Mouse (Mus musculus) ES-E14 (cell line): ENCODE results near the gene Arid5b. TPM values are rescaled to one million over a fixed set of nuclear protein-coding genes. Genes with fewer than 3 reads are reported as not detected.

Source experiments
- DNase-seq: peaks from one replicate; pipeline ENCODE4 v3.0.0-alpha.2; 2013; ENCODE audit warnings: low read depth, low spot score
- H3K27ac ChIP-seq: 2 replicates; pipeline ENCODE4 v1.5.1; 2012; ENCODE audit warnings: low read depth, mild to moderate bottlenecking, low read length, moderate library complexity, mixed read lengths; ENCODE audit not compliant: poor library complexity, insufficient read depth, severe bottlenecking
- H3K36me3 ChIP-seq: 2 replicates; pipeline ENCODE4 v1.6.1; 2012; ENCODE audit warnings: mild to moderate bottlenecking, low read length, moderate library complexity, mixed read lengths; ENCODE audit not compliant: control insufficient read depth, poor library complexity, insufficient read depth, severe bottlenecking
- H3K4me1 ChIP-seq, 2 experiments: fragments of 150-350 bp in 1 of 2; sonication (generic) in 1 of 2; 2 replicates each; pipeline ENCODE4 v1.6.1; 2012; ENCODE audit warnings: low read length in 2 of 2, mild to moderate bottlenecking in 1 of 2, mixed read lengths in 1 of 2; ENCODE audit not compliant: control insufficient read depth in 2 of 2, insufficient read depth in 2 of 2, poor library complexity in 1 of 2
- H3K4me3 ChIP-seq, 2 experiments: fragments of 150-350 bp in 1 of 2; sonication (generic) in 1 of 2; 2 replicates each; pipeline ENCODE4 v1.5.1; 2012; ENCODE audit warnings: low read length in 2 of 2, low read depth in 1 of 2, mild to moderate bottlenecking in 1 of 2, mixed read lengths in 1 of 2; ENCODE audit not compliant: insufficient read depth in 1 of 2, poor library complexity in 1 of 2, severe bottlenecking in 1 of 2
- H3K9ac ChIP-seq: 2 replicates; pipeline ENCODE4 v1.6.1; 2012; ENCODE audit warnings: low read depth, mild to moderate bottlenecking, low read length, mixed read lengths; ENCODE audit not compliant: poor library complexity, insufficient read depth, severe bottlenecking
- H3K9me3 ChIP-seq: fragments of 150-350 bp; sonication (generic); 2 replicates; pipeline ENCODE4 v1.6.1; 2012; ENCODE audit warnings: low read depth, mild to moderate bottlenecking, low read length; ENCODE audit not compliant: control insufficient read depth, insufficient read depth
- CHD2 ChIP-seq: IDR thresholded peaks from 2 replicates; pipeline ENCODE4 v1.6.1; 2014; ENCODE audit warnings: mild to moderate bottlenecking, low read depth, low read length, inconsistent platforms
- HCFC1 ChIP-seq: IDR thresholded peaks from 2 replicates; pipeline ENCODE4 v1.6.1; 2012; ENCODE audit warnings: low read length, inconsistent platforms, borderline replicate concordance; ENCODE audit not compliant: insufficient read depth
- MAFK ChIP-seq: IDR thresholded peaks from 2 replicates; pipeline ENCODE4 v1.6.1; 2014; ENCODE audit warnings: mild to moderate bottlenecking, low read depth, low read length, inconsistent platforms; ENCODE audit not compliant: insufficient read depth
- ZC3H11A ChIP-seq: IDR thresholded peaks from 2 replicates; pipeline ENCODE4 v1.6.1; 2012; ENCODE audit warnings: low read depth, mild to moderate bottlenecking, inconsistent platforms, low read length, borderline replicate concordance
- ZNF384 ChIP-seq: IDR thresholded peaks from 2 replicates; pipeline ENCODE4 v1.6.1; 2012; ENCODE audit warnings: low read depth, low read length, inconsistent platforms
- in situ Hi-C, 2 experiments: fragments of 600-800 bp; cut with MboI; formaldehyde crosslinking; loops; one replicate each; pipeline ENCODE4 v1.15.1; 2025; ENCODE audit warnings: low sequenced_read_pairs in 2 of 2, inconsistent platforms in 1 of 2; ENCODE audit not compliant: unreplicated experiment in 2 of 2
- total RNA-seq: library from RNA; depleted of rRNA; stranded (reverse); fragments of 300-350 nt; gene quantifications from 2 replicates; pipeline ENCODE4 v1.2.3, GENCODE M21; 2012

The Arid5b gene
- total RNA-seq, 1 experiment = 26.2 TPM

DNA sequence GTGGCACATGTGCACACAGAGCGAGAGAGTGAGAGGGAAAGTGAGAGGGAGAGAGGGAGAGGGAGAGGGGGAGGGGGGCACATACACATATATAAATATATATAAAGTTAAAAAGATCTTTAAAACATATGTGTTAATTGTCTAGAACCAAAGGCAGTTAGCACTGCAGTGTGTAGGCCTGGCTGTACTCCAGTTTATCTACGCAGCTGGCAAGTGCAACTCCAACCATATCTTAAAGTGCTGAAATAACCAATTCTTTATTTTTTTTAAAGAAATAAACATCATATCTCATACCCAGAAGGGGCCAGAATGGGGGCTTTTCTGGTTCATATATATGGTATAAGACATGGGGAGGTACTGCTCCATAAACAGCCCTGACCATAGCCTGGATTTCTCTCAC, 114.4 kb downstream of the Arid5b start:
- no peak overlapping the region for H3K27ac ChIP-seq
- no peaks in the 10 kb centered on the region for H3K9me3 ChIP-seq
- in situ Hi-C loops = no loop called here
- no peak overlapping the region for H3K9ac ChIP-seq
- no peak for DNase-seq
- no peak overlapping the region for H3K4me3 ChIP-seq
- no peaks in the 10 kb centered on the region for H3K4me1 ChIP-seq
- TF ChIP-seq ZNF384 = no peak
- no peaks in the 10 kb centered on the region for H3K36me3 ChIP-seq

DNA sequence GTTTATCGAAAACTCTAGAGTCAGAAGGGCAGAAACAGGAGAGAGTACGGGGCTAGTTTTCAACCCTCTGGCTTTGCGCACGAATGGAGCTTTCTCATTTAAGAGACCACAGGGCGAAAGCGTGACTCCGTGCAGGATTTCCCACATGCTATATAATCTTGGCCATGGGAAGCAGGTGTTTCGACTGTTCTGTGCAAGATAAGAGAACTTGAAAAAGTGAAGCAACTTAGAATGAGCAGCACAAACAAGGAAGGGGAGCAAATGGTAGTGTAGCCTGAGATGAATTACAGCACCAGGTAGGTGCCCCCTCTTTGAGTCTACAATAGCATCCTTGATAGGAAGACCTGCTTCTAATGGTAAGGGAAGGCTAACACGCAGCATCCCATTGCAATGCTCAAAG, 118.8 kb downstream of the Arid5b start:
- H3K9ac ChIP-seq = no peak overlapping the region
- H3K36me3 ChIP-seq = no peaks in the 10 kb centered on the region
- no peak for TF ChIP-seq ZC3H11A
- no peak for TF ChIP-seq HCFC1
- TF ChIP-seq CHD2 = no peak
- no peak for TF ChIP-seq ZNF384
- TF ChIP-seq MAFK = no peak
- in situ Hi-C loops = loop anchor here in 1 of 2 experiments (10.0 kb wide), 1 partner anchor 105 kb away; no protein-coding TSS in a partner anchor
- DNase-seq = no peak
- H3K4me3 ChIP-seq = no peak overlapping the region
- H3K4me1 ChIP-seq = peaks cover 5 to 7% of the 10 kb centered on the region in 2 experiments; a peak in 3 of 4 replicates
- H3K9me3 ChIP-seq = no peaks in the 10 kb centered on the region
- H3K27ac ChIP-seq = no peak overlapping the region

DNA sequence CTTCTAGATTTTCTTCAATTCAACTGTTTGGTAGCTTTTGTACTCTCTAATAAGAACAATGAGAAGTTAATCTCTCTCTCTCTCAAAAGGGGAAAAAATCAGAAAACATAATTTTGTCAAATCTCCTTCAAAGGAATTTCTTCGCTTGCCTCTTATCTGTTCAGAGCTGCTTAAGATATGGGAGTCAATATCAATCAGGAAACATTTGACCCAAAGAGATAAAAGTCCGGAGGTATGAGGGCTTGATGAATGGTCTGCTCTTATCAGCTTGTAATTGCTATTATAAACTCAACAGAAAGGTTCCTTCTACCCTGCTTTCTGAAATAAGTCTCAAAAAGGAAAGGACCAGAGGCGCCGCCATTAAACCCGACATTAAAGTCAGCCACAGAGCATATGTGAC, 120.0 kb downstream of the Arid5b start:
- no peak for DNase-seq
- Histone ChIP-seq H3K4me1 (peaks cover 5 to 7% of the 10 kb centered on the region in 2 experiments; a peak in 3 of 4 replicates), H3K27ac (no peak overlapping the region), H3K36me3 (no peaks in the 10 kb centered on the region), H3K9me3 (no peaks in the 10 kb centered on the region), H3K4me3 (no peak overlapping the region), H3K9ac (no peak overlapping the region)
- in situ Hi-C loops = loop anchor here in 1 of 2 experiments (10.0 kb wide), 1 partner anchor 104 kb away; no protein-coding TSS in a partner anchor
- TF ChIP-seq MAFK (no peak), HCFC1 (no peak), ZNF384 (no peak), ZC3H11A (no peak)

DNA sequence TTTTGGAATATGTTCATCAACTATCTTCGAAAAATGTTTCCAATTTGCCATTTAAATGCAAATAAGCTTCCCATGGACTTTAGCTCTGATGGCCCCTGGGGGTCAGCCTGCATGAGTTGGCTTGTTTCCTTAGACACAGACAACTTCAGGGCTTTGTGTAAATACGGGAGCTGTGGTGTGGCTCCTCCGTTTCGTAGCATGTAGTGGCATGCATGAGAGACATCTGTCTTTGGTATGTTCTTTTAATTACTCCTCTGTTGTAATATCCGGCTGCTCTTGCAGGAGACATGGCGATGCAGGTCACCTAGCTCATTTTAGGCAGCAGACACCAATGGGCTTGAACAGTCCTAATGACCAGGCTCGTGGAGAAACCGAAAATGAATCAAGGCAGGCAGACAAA, 121.0 kb downstream of the Arid5b start:
- no peak for DNase-seq
- in situ Hi-C loops = loop anchor here in 1 of 2 experiments (10.0 kb wide), 1 partner anchor 103 kb away; no protein-coding TSS in a partner anchor
- Histone ChIP-seq H3K27ac (no peak overlapping the region), H3K9ac (no peak overlapping the region), H3K9me3 (no peaks in the 10 kb centered on the region), H3K36me3 (no peaks in the 10 kb centered on the region), H3K4me3 (no peak overlapping the region), H3K4me1 (peaks cover 5 to 7% of the 10 kb centered on the region in 2 experiments; a peak in 3 of 4 replicates)
- TF ChIP-seq ZNF384 = no peak
- no peak for TF ChIP-seq ZC3H11A
- no peak for TF ChIP-seq MAFK

DNA sequence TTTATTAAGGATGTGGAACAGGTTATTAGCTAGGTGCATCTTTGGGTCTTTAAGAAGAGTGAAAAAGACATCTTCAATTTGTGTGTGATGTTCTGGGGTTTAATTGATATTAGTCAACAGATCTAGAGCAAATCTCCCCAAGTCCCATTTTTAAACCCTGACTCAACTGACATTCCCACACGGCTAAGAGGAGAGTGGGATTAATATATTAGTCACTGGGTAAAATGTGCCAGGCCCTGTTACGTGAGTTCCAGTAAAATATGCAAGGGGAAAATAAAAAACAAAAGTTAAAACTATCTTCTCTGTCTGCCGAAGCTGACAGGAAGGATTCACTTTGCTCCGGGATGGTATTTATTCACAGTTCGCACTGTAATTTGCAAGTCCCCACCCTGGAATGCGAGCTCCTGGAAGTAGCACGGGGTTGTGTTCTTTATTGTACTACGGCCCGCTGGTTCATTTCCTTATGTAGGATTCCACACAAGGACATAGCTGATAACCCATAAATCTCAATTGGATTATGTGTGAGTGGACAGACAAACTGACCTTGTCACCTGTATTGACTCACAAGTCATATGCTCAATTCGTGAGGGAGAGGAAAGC, 121.8 kb downstream of the Arid5b start:
- Histone ChIP-seq H3K4me3 (no peak overlapping the region), H3K9ac (no peak overlapping the region), H3K9me3 (no peaks in the 10 kb centered on the region), H3K4me1 (peaks cover 5 to 7% of the 10 kb centered on the region in 2 experiments; a peak in 3 of 4 replicates), H3K36me3 (no peaks in the 10 kb centered on the region), H3K27ac (no peak overlapping the region; the same call in 1 of the 2 replicates)
- TF ChIP-seq CHD2 = no peak
- TF ChIP-seq ZC3H11A = no peak
- TF ChIP-seq MAFK = no peak
- no peak for TF ChIP-seq HCFC1
- TF ChIP-seq ZNF384 = no peak
- in situ Hi-C loops = loop anchor here in 1 of 2 experiments (10.0 kb wide), 1 partner anchor 102 kb away; no protein-coding TSS in a partner anchor
- DNase-seq = no peak
